Mouse (Mus musculus): ENCODE measurements around the gene BC016579. TPM values are rescaled to one million over a fixed set of nuclear protein-coding genes. Genes with fewer than 3 reads are reported as not detected.

BC016579 gene
- polyA plus RNA-seq, 1 experiment from 2014 or later: 0.09 TPM

GRCm38 (mm10) chr16:45654465-45654864 lies 597 bp upstream of the BC016579 start:
- no peak overlapping the region for H3K9ac ChIP-seq (ENCODE audit: low read length)
- no peaks in the 10 kb centered on the region for H3K9me3 ChIP-seq (ENCODE audit: control insufficient read depth, low read length)
- no peak overlapping the region for H3K4me3 ChIP-seq (ENCODE audit: low read depth, low read length)
- no peak for ATAC-seq (ENCODE audit: insufficient number of reproducible peaks, low FRiP score, low TSS enrichment, low read depth)
- no peaks in the 10 kb centered on the region for H3K4me1 ChIP-seq (ENCODE audit: control insufficient read depth, insufficient read depth, low read length)
- H3K27me3 ChIP-seq (ENCODE audit: control insufficient read depth, insufficient read depth, low read length): 0 out of 2 replicates have a peak, but pooled peaks cover 6% of the 10 kb centered on the region
- H3K4me2 ChIP-seq (ENCODE audit: low read depth, severe bottlenecking): no peak overlapping the region
- no peak for DNase-seq (ENCODE audit: low spot score)
- 66% methylated on average over 9 of the region's 9 CpGs for WGBS
- H3K27ac ChIP-seq (replicated peaks; ENCODE audit: low read depth, low read length): no peak overlapping the region
- H3K36me3 ChIP-seq (ENCODE audit: control insufficient read depth, insufficient read depth, low read length): no peaks in the 10 kb centered on the region

- Histone ChIP-seq H3K9me3 (ENCODE audit: control insufficient read depth, low read length) (no peaks in the 10 kb centered on the region), H3K27ac (replicated peaks; ENCODE audit: low read depth, low read length) (no peak overlapping the region), H3K36me3 (ENCODE audit: control insufficient read depth, insufficient read depth, low read length) (no peaks in the 10 kb centered on the region), H3K9ac (ENCODE audit: low read length) (no peak overlapping the region), H3K4me3 (ENCODE audit: low read depth, low read length) (peak overlapping the region; percentile 23; the same call in 1 of the 2 replicates), H3K4me1 (ENCODE audit: control insufficient read depth, insufficient read depth, low read length) (no peaks in the 10 kb centered on the region), H3K4me2 (ENCODE audit: low read depth, severe bottlenecking) (peak overlapping the region; percentile 53), H3K27me3 (ENCODE audit: control insufficient read depth, insufficient read depth, low read length) (0 out of 2 replicates have a peak, but pooled peaks cover 6% of the 10 kb centered on the region)
- no peak for ATAC-seq (ENCODE audit: insufficient number of reproducible peaks, low FRiP score, low TSS enrichment, low read depth)
- no peak for DNase-seq (ENCODE audit: low spot score)
- WGBS: 10% methylated on average over 17 of the region's 17 CpGs
Measured at GRCm38 (mm10) chr16:45653009-45653933, 597 bp downstream of the BC016579 start.

DNA sequence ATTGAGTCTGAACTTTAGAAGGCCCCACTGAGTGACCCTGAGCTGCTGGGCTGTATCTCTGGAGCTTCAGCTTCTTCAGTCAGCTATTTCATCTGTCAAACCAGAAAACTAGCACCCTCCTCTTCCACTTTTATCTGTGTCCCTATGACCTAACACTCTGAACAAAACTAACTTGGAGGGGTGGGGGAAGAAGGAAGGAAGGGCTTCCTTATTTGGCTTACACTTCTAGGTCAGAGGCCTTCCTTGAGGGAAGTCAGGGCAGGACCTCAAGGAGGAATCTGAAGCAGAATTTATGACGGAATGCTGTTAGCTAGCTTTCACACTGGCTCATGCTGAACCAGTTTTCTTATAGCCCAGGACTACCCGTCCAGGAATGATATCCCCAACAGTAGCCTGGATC lies 2.4 kb downstream of the BC016579 start:
- ATAC-seq (ENCODE audit: insufficient number of reproducible peaks, low FRiP score, low TSS enrichment, low read depth): no peak
- DNase-seq (ENCODE audit: low spot score): no peak
- 0 out of 2 replicates have a peak, but pooled peaks cover 6% of the 10 kb centered on the region for H3K27me3 ChIP-seq (ENCODE audit: control insufficient read depth, insufficient read depth, low read length)
- no peak overlapping the region for H3K9ac ChIP-seq (ENCODE audit: low read length)
- H3K27ac ChIP-seq (replicated peaks; ENCODE audit: low read depth, low read length): no peak overlapping the region
- no peaks in the 10 kb centered on the region for H3K9me3 ChIP-seq (ENCODE audit: control insufficient read depth, low read length)
- no peaks in the 10 kb centered on the region for H3K36me3 ChIP-seq (ENCODE audit: control insufficient read depth, insufficient read depth, low read length)
- no peak overlapping the region for H3K4me2 ChIP-seq (ENCODE audit: low read depth, severe bottlenecking)
- H3K4me1 ChIP-seq (ENCODE audit: control insufficient read depth, insufficient read depth, low read length): no peaks in the 10 kb centered on the region
- H3K4me3 ChIP-seq (ENCODE audit: low read depth, low read length): no peak overlapping the region
- 54% methylated on average over 2 of the region's 2 CpGs for WGBS

DNA sequence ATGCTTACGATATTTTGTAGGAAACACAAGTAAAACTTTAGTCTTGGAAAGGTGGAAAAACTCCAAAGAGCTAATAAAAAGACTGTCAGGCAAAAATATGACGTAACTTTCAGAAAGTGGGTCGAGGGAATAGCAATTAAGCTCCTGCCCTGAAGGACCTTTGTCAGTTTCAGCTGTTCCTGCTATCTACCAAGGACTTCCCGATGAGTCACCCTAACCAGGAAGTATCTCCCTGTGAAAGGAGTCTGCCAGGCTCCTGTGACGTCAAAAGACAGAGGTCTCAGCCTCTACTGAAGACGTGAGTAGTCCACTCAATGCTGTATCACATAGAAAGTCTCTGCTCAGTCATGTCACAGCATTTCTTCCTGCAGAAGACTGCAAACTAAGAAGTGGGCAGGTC lies 9.5 kb downstream of the BC016579 start:
- Histone ChIP-seq H3K9me3 (ENCODE audit: control insufficient read depth, low read length) (no peaks in the 10 kb centered on the region), H3K4me3 (ENCODE audit: low read depth, low read length) (no peak overlapping the region), H3K27ac (replicated peaks; ENCODE audit: low read depth, low read length) (no peak overlapping the region), H3K4me2 (ENCODE audit: low read depth, severe bottlenecking) (no peak overlapping the region), H3K27me3 (ENCODE audit: control insufficient read depth, insufficient read depth, low read length) (no peaks in the 10 kb centered on the region), H3K36me3 (ENCODE audit: control insufficient read depth, insufficient read depth, low read length) (no peaks in the 10 kb centered on the region), H3K9ac (ENCODE audit: low read length) (no peak overlapping the region), H3K4me1 (ENCODE audit: control insufficient read depth, insufficient read depth, low read length) (no peaks in the 10 kb centered on the region)
- 70% methylated on average over 6 of the region's 6 CpGs for WGBS
- DNase-seq (ENCODE audit: low spot score): no peak
- ATAC-seq (ENCODE audit: insufficient number of reproducible peaks, low FRiP score, low TSS enrichment, low read depth): no peak

DNA sequence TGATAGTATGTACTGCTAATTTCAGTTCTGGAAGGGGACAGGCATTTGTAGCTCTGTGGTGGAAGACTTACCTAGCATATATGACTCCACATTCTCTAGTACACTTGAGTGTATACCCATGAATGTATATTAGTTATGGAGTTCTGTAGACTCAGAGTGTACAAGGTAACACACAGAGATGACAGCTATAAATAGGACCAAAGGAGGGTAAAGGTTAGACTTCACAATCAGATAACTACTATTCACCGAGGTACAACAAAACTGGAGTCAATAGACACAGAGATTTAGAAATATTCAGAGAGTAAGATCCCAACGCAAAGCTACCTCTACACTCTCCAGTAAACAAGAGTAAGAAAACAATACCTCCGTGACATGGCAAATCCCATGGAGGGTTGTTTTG lies 9.9 kb downstream of the BC016579 start:
- Histone ChIP-seq H3K27me3 (ENCODE audit: control insufficient read depth, insufficient read depth, low read length) (no peaks in the 10 kb centered on the region), H3K27ac (replicated peaks; ENCODE audit: low read depth, low read length) (no peak overlapping the region), H3K36me3 (ENCODE audit: control insufficient read depth, insufficient read depth, low read length) (no peaks in the 10 kb centered on the region), H3K4me2 (ENCODE audit: low read depth, severe bottlenecking) (no peak overlapping the region), H3K4me3 (ENCODE audit: low read depth, low read length) (no peak overlapping the region), H3K4me1 (ENCODE audit: control insufficient read depth, insufficient read depth, low read length) (no peaks in the 10 kb centered on the region), H3K9me3 (ENCODE audit: control insufficient read depth, low read length) (no peaks in the 10 kb centered on the region), H3K9ac (ENCODE audit: low read length) (no peak overlapping the region)
- DNase-seq (ENCODE audit: low spot score) (no peak), ATAC-seq (ENCODE audit: insufficient number of reproducible peaks, low FRiP score, low TSS enrichment, low read depth) (no peak)
- WGBS: 94% methylated on average over 3 of the region's 3 CpGs

GRCm38 (mm10) chr16:45641301-45641700 lies 12.6 kb downstream of the BC016579 start:
- no peak for ATAC-seq (ENCODE audit: insufficient number of reproducible peaks, low FRiP score, low TSS enrichment, low read depth)
- Histone ChIP-seq H3K27me3 (ENCODE audit: control insufficient read depth, insufficient read depth, low read length) (no peaks in the 10 kb centered on the region), H3K9me3 (ENCODE audit: control insufficient read depth, low read length) (no peaks in the 10 kb centered on the region), H3K4me1 (ENCODE audit: control insufficient read depth, insufficient read depth, low read length) (no peaks in the 10 kb centered on the region), H3K4me3 (ENCODE audit: low read depth, low read length) (no peak overlapping the region), H3K9ac (ENCODE audit: low read length) (no peak overlapping the region), H3K36me3 (ENCODE audit: control insufficient read depth, insufficient read depth, low read length) (no peaks in the 10 kb centered on the region), H3K4me2 (ENCODE audit: low read depth, severe bottlenecking) (no peak overlapping the region), H3K27ac (replicated peaks; ENCODE audit: low read depth, low read length) (no peak overlapping the region)
- WGBS: 82% methylated on average over 3 of the region's 3 CpGs
- DNase-seq (ENCODE audit: low spot score): no peak

- Histone ChIP-seq H3K4me2 (ENCODE audit: low read depth, severe bottlenecking) (no peak overlapping the region), H3K27me3 (ENCODE audit: control insufficient read depth, insufficient read depth, low read length) (no peaks in the 10 kb centered on the region), H3K36me3 (ENCODE audit: control insufficient read depth, insufficient read depth, low read length) (no peaks in the 10 kb centered on the region), H3K27ac (replicated peaks; ENCODE audit: low read depth, low read length) (no peak overlapping the region), H3K9ac (ENCODE audit: low read length) (no peak overlapping the region), H3K4me1 (ENCODE audit: control insufficient read depth, insufficient read depth, low read length) (no peaks in the 10 kb centered on the region), H3K4me3 (ENCODE audit: low read depth, low read length) (no peak overlapping the region), H3K9me3 (ENCODE audit: control insufficient read depth, low read length) (no peaks in the 10 kb centered on the region)
- WGBS: 88% methylated on average over 10 of the region's 10 CpGs
- no peak for ATAC-seq (ENCODE audit: insufficient number of reproducible peaks, low FRiP score, low TSS enrichment, low read depth)
- DNase-seq (ENCODE audit: low spot score): no peak
Measured at GRCm38 (mm10) chr16:45640070-45640762, 13.7 kb downstream of the BC016579 start.

GRCm38 (mm10) chr16:45635826-45636225 lies 18.0 kb downstream of the BC016579 start:
- no peak overlapping the region for H3K27ac ChIP-seq (replicated peaks; ENCODE audit: low read depth, low read length)
- H3K27me3 ChIP-seq (ENCODE audit: control insufficient read depth, insufficient read depth, low read length): no peaks in the 10 kb centered on the region
- no peaks in the 10 kb centered on the region for H3K4me1 ChIP-seq (ENCODE audit: control insufficient read depth, insufficient read depth, low read length)
- 90% methylated on average over 2 of the region's 2 CpGs for WGBS
- H3K9ac ChIP-seq (ENCODE audit: low read length): no peak overlapping the region
- ATAC-seq (ENCODE audit: insufficient number of reproducible peaks, low FRiP score, low TSS enrichment, low read depth): no peak
- H3K4me2 ChIP-seq (ENCODE audit: low read depth, severe bottlenecking): no peak overlapping the region
- H3K9me3 ChIP-seq (ENCODE audit: control insufficient read depth, low read length): no peaks in the 10 kb centered on the region
- no peak for DNase-seq (ENCODE audit: low spot score)
- no peaks in the 10 kb centered on the region for H3K36me3 ChIP-seq (ENCODE audit: control insufficient read depth, insufficient read depth, low read length)
- H3K4me3 ChIP-seq (ENCODE audit: low read depth, low read length): no peak overlapping the region

Data from limb, embryonic 11.5 days (tissue).